12 mouse cellular contexts compared by ENCODE assay signal in the genomic region with DNA sequence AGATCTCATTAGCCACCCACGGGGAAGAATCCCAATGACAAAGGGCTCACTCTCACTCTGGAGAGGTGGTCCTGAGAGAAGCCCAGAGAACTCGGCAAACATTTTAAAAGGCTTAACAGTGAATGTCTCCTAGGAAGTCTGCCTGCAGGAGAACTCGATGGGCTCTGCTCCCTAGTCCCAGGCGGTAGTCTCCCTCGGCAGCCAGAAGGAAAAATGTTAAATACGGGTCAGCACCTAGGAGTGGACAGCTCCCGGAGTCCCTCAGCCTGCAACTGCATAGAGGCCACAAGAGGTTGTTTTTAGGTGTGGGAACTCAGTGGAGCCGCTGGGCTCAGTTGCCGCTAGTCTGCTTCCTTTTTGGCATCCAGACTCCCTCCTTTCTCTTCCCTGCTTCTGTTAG. TPM values are rescaled to one million over a fixed set of nuclear protein-coding genes. Genes with fewer than 3 reads are reported as not detected.
DNase-seq lines count a peak whose midpoint lies in the region; ATAC-seq and TF ChIP-seq lines count a peak whose summit lies in the region.
"Had no signal": no experiment of that assay in that cellular context is flagged by ENCODE, and none has a peak within 500 bp of the region (broad histone marks: within the 10 kb centered on the region; RNA-seq: fewer than 3 reads in every experiment).

No protein-coding gene starts in this region.

- H3K4me3 ChIP-seq in kidney, postnatal 0 days (replicated peaks; ENCODE audit: low read depth, low read length), result no peak overlapping the region
- no peak overlapping the region for H3K4me3 ChIP-seq in kidney, embryonic 15.5 days (replicated peaks)
- H3K4me3 ChIP-seq in embryonic facial prominence, embryonic 11.5 days (ENCODE audit: low read depth, low read length), result no peak overlapping the region
- H3K4me3 ChIP-seq: stomach, embryonic 15.5 days had no signal

- under 1% methylated on average over 9 of the region's 9 CpGs for WGBS in kidney, postnatal 0 days
- under 1% methylated on average over 9 of the region's 9 CpGs for WGBS in kidney, embryonic 15.5 days
- under 1% methylated on average over 9 of the region's 9 CpGs for WGBS in embryonic facial prominence, embryonic 11.5 days

- TF ChIP-seq CTCF in kidney, postnatal 0 days (IDR thresholded peaks at IDR 0.05; ENCODE audit: low read depth), result no peak

- H3K27ac ChIP-seq in kidney, postnatal 0 days, result no peak overlapping the region
- no peak overlapping the region for H3K27ac ChIP-seq in kidney, embryonic 15.5 days
- no peak overlapping the region for H3K27ac ChIP-seq in embryonic facial prominence, embryonic 11.5 days (replicated peaks; ENCODE audit: low read depth, low read length)
- H3K27ac ChIP-seq: stomach, embryonic 15.5 days had no signal

- H3K4me2 ChIP-seq in kidney, postnatal 0 days (ENCODE audit: low read length), result no peak overlapping the region
- H3K4me2 ChIP-seq in kidney, embryonic 15.5 days, result no peak overlapping the region
- H3K4me2 ChIP-seq in embryonic facial prominence, embryonic 11.5 days (ENCODE audit: low read depth, low read length), result no peak overlapping the region
- H3K4me2 ChIP-seq: stomach, embryonic 15.5 days had no signal

- H3K9me3 ChIP-seq in kidney, postnatal 0 days (replicated peaks; ENCODE audit: low read length), result no peaks in the 10 kb centered on the region
- no peaks in the 10 kb centered on the region for H3K9me3 ChIP-seq in kidney, embryonic 15.5 days (replicated peaks)
- H3K9me3 ChIP-seq in embryonic facial prominence, embryonic 11.5 days (replicated peaks; ENCODE audit: control insufficient read depth, low read length), result no peaks in the 10 kb centered on the region
- H3K9me3 ChIP-seq: stomach, embryonic 15.5 days had no signal

- no peaks in the 10 kb centered on the region for H3K36me3 ChIP-seq in kidney, postnatal 0 days (ENCODE audit: insufficient read depth, low read length)
- H3K36me3 ChIP-seq in kidney, embryonic 15.5 days, result no peaks in the 10 kb centered on the region
- H3K36me3 ChIP-seq in embryonic facial prominence, embryonic 11.5 days (replicated peaks; ENCODE audit: control insufficient read depth, insufficient read depth, low read depth, low read length), result no peaks in the 10 kb centered on the region
- H3K36me3 ChIP-seq: stomach, embryonic 15.5 days had no signal

- DNase-seq in kidney, postnatal 0 days (ENCODE audit: low spot score), result peak; percentile 70
- DNase-seq in ZHBTc4 (ENCODE audit: low read depth, low spot score), result peak; percentile 64
- DNase-seq in embryonic facial prominence, embryonic 11.5 days (ENCODE audit: low spot score), result peak; percentile 69
- DNase-seq in MN1 (ENCODE audit: low spot score), result no peak
- DNase-seq in left cerebral cortex, postnatal 4 days, result no peak
- DNase-seq in testis, postnatal 10 days (ENCODE audit: low spot score), result no peak

- intact Hi-C loops in left cerebral cortex, postnatal 4 days (cut with DNase I), result no loop called here

- H3K4me1 ChIP-seq in kidney, postnatal 0 days (replicated peaks; ENCODE audit: insufficient read depth, low read length), result peaks cover 14% of the 10 kb centered on the region
- H3K4me1 ChIP-seq in kidney, embryonic 15.5 days, result peaks cover 23% of the 10 kb centered on the region
- peaks cover 10% of the 10 kb centered on the region; the same call in 1 of the 2 replicates for H3K4me1 ChIP-seq in embryonic facial prominence, embryonic 11.5 days (ENCODE audit: control insufficient read depth, insufficient read depth, low read length)

- ATAC-seq in kidney, postnatal 0 days (replicated peaks; ENCODE audit: low FRiP score, low read depth), result no peak
- ATAC-seq in kidney, embryonic 15.5 days (replicated peaks; ENCODE audit: low FRiP score), result no peak
- ATAC-seq in embryonic facial prominence, embryonic 11.5 days (replicated peaks; ENCODE audit: insufficient number of reproducible peaks, low FRiP score, low TSS enrichment, low read depth), result no peak
- ATAC-seq in megakaryocyte progenitor cell, adult 5-6 weeks (replicated peaks; ENCODE audit: poor library complexity), result peak; percentile 67

- no peak overlapping the region for H3K9ac ChIP-seq in kidney, postnatal 0 days (ENCODE audit: low read depth, low read length)
- H3K9ac ChIP-seq in kidney, embryonic 15.5 days, result no peak overlapping the region
- H3K9ac ChIP-seq in embryonic facial prominence, embryonic 11.5 days (replicated peaks; ENCODE audit: low read length), result no peak overlapping the region
- H3K9ac ChIP-seq: stomach, embryonic 15.5 days had no signal

- peaks cover 96% of the 10 kb centered on the region for H3K27me3 ChIP-seq in kidney, postnatal 0 days (ENCODE audit: insufficient read depth, low read length)
- peaks cover 100% of the 10 kb centered on the region for H3K27me3 ChIP-seq in kidney, embryonic 15.5 days
- peaks cover 94% of the 10 kb centered on the region for H3K27me3 ChIP-seq in embryonic facial prominence, embryonic 11.5 days (ENCODE audit: control insufficient read depth, insufficient read depth, low read length)

RNA-seq across cellular contexts. Expression of gene Neurod2, which starts 5.5 kb away (rescaled TPM):
- polyA plus RNA-seq in kidney, postnatal 0 days (2015; fragmentation: Nextera tagmentation; extraction: Ambion mirVana), result not detected in 2 replicates
- polyA plus RNA-seq in kidney, embryonic 15.5 days (2015; fragmentation: Nextera tagmentation; extraction: Ambion mirVana), result not detected in 2 replicates
- 0.13 and 0.24 TPM in 2 replicates for polyA plus RNA-seq in embryonic facial prominence, embryonic 11.5 days (2014; fragmentation: Nextera tagmentation; extraction: Ambion mirVana)
- total RNA-seq in megakaryocyte progenitor cell, adult 5-6 weeks (2015), result not detected in 2 replicates
- not detected in 2 replicates for total RNA-seq in megakaryocyte progenitor cell, adult 5-6 weeks (2017)
- 100 to 1,000 TPM; 125 to 133 TPM for total RNA-seq in left cerebral cortex, postnatal 4 days (2021)
- total RNA-seq: adrenal gland, postnatal 36 days had no signal
- polyA plus RNA-seq: heart, embryonic 14.5 days; lung, embryonic 16.5 days had no signal

RNA-seq across cellular contexts. Expression of gene Ppp1r1b, which starts 24.3 kb away (rescaled TPM):
- 12.1 and 12.3 TPM in 2 replicates for polyA plus RNA-seq in kidney, postnatal 0 days (2015; fragmentation: Nextera tagmentation; extraction: Ambion mirVana)
- polyA plus RNA-seq in kidney, embryonic 15.5 days (2015; fragmentation: Nextera tagmentation; extraction: Ambion mirVana), result 2.8 and 6.8 TPM in 2 replicates
- 0.24 and 0.31 TPM in 2 replicates for polyA plus RNA-seq in embryonic facial prominence, embryonic 11.5 days (2014; fragmentation: Nextera tagmentation; extraction: Ambion mirVana)
- total RNA-seq in megakaryocyte progenitor cell, adult 5-6 weeks (2015), result not detected in 2 replicates
- total RNA-seq in megakaryocyte progenitor cell, adult 5-6 weeks (2017), result not detected in 2 replicates
- total RNA-seq in left cerebral cortex, postnatal 4 days (2021), result 10 to 100 TPM; 52.3 to 53.4 TPM
- total RNA-seq: adrenal gland, postnatal 36 days had no signal

RNA-seq across cellular contexts. Expression of gene Stard3, which starts 34.2 kb away (rescaled TPM):
- 42.4 and 42.8 TPM in 2 replicates for polyA plus RNA-seq in kidney, postnatal 0 days (2015; fragmentation: Nextera tagmentation; extraction: Ambion mirVana)
- polyA plus RNA-seq in kidney, embryonic 15.5 days (2015; fragmentation: Nextera tagmentation; extraction: Ambion mirVana), result 46.4 and 53.1 TPM in 2 replicates
- 31.1 and 33.8 TPM in 2 replicates for polyA plus RNA-seq in embryonic facial prominence, embryonic 11.5 days (2014; fragmentation: Nextera tagmentation; extraction: Ambion mirVana)
- 11.1 and 12.0 TPM in 2 replicates for total RNA-seq in megakaryocyte progenitor cell, adult 5-6 weeks (2015)
- 17.8 and 23.1 TPM in 2 replicates for total RNA-seq in megakaryocyte progenitor cell, adult 5-6 weeks (2017)
- 10 to 100 TPM; 21.3 to 26.0 TPM for total RNA-seq in left cerebral cortex, postnatal 4 days (2021)

RNA-seq across cellular contexts. Expression of gene Tcap, which starts 59.7 kb away (rescaled TPM):
- polyA plus RNA-seq in kidney, postnatal 0 days (2015; fragmentation: Nextera tagmentation; extraction: Ambion mirVana), result 1.8 and 2.1 TPM in 2 replicates
- polyA plus RNA-seq in kidney, embryonic 15.5 days (2015; fragmentation: Nextera tagmentation; extraction: Ambion mirVana), result 2.5 and 3.5 TPM in 2 replicates
- 0.29 and 0.46 TPM in 2 replicates for polyA plus RNA-seq in embryonic facial prominence, embryonic 11.5 days (2014; fragmentation: Nextera tagmentation; extraction: Ambion mirVana)
- total RNA-seq in megakaryocyte progenitor cell, adult 5-6 weeks (2015), result not detected in 2 replicates
- not detected in 2 replicates for total RNA-seq in megakaryocyte progenitor cell, adult 5-6 weeks (2017)
- total RNA-seq in left cerebral cortex, postnatal 4 days (2021), result under 1 TPM; 0.56 to 0.64 TPM

Comparison
In these comparisons a context has a peak if more than half of its experiments do, and no peak if none do; other contexts are left out.
1. DNase-seq: peak in kidney, postnatal 0 days (single experiment), ZHBTc4 (single experiment) and embryonic facial prominence, embryonic 11.5 days (single experiment); none in MN1 (single experiment), left cerebral cortex, postnatal 4 days (single experiment) and testis, postnatal 10 days (single experiment).